7 mouse cellular contexts compared by ENCODE assay signal in genomic region chr9:88073165-88073564, GRCm38 (mm10).
A peak's percentile ranks its signal among the peaks of the same experiment; 100 is the strongest.
DNase-seq lines count a peak whose midpoint lies in the region; TF ChIP-seq lines count a peak whose summit lies in the region.

No protein-coding gene starts in this region.

- intact Hi-C loops in heart, postnatal 36 days (cut with DNase I), result loop anchor here (2.0 to 5.0 kb wide), 3 partner anchors 149 to 364 kb away; partner anchors contain the start of gene Tbx18
- intact Hi-C loops in left cerebral cortex, postnatal 36 days (cut with DNase I), result loop anchor here (5.0 kb wide), 2 partner anchors 361 to 651 kb away; no protein-coding TSS in a partner anchor

- peak; percentile 20; the same call in 1 of the 2 replicates for TF ChIP-seq CTCF in lung, adult 2 months (IDR thresholded peaks at IDR 0.05; ENCODE audit: insufficient read depth, low read length)

- WGBS in lung, adult 2 months, result 18% methylated on average over 6 of the region's 6 CpGs

- H3K4me3 ChIP-seq in lung, adult 2 months (replicated peaks; ENCODE audit: extremely low read depth, low read depth, low read length), result no peak overlapping the region

- no peaks in the 10 kb centered on the region for H3K4me1 ChIP-seq in lung, adult 2 months (ENCODE audit: control insufficient read depth, insufficient read depth, low read length)

- no peak for TF ChIP-seq POLR2A in lung, adult 2 months (IDR thresholded peaks at IDR 0.05; ENCODE audit: borderline replicate concordance, extremely low read depth, low read depth, low read length)

- DNase-seq in lung, adult 2 months, result peak; percentile 9
- DNase-seq in lung, adult 18-20 months, result no peak
- peak; percentile 44 for DNase-seq in adipocyte (ENCODE audit: low spot score)
- DNase-seq in cerebellum, postnatal 36 days, result peak; percentile 34 to 40
- peak; percentile 35 to 61 for DNase-seq in heart, postnatal 36 days
- DNase-seq in left cerebral cortex, postnatal 36 days (ENCODE audit: low spot score in 2 of 2), result peak; percentile 9 to 37
- DNase-seq in right cerebral cortex, postnatal 14 days, result peak; percentile 74

Comparison
In these comparisons a context has a peak if more than half of its experiments do, and no peak if none do; other contexts are left out.
1. DNase-seq: peak in lung, adult 2 months (single experiment), adipocyte (single experiment), cerebellum, postnatal 36 days (2 of 2), heart, postnatal 36 days (2 of 2), left cerebral cortex, postnatal 36 days (2 of 2) and right cerebral cortex, postnatal 14 days (single experiment); none in lung, adult 18-20 months (0 of 2).